Mouse (Mus musculus) C2C12 (cell line): ENCODE data around the gene Snx4.

ENCODE experiments used
- CEBPB ChIP-seq: IDR thresholded peaks from one replicate; pipeline ENCODE4 v1.6.1; 2011; ENCODE audit warnings: low read depth, mild to moderate bottlenecking, control low read depth, moderate library complexity
- CTCF ChIP-seq: IDR thresholded peaks from one replicate; pipeline ENCODE4 v1.5.1; 2011; ENCODE audit not compliant: control insufficient read depth, insufficient read depth, insufficient read length
- FOSL1 ChIP-seq: IDR thresholded peaks from one replicate; pipeline ENCODE4 v1.8.0; 2011; ENCODE audit warnings: mild to moderate bottlenecking, low read length; ENCODE audit not compliant: poor library complexity, insufficient read depth, severe bottlenecking
- MAX ChIP-seq: IDR thresholded peaks from one replicate; pipeline ENCODE4 v1.6.1; 2011; ENCODE audit warnings: mild to moderate bottlenecking, control low read depth
- MYOG ChIP-seq: IDR thresholded peaks from one replicate; pipeline ENCODE4 v1.6.1; 2011; ENCODE audit not compliant: control insufficient read depth, insufficient read length; ENCODE audit errors: extremely low read depth

- TF ChIP-seq CTCF (no peak), FOSL1 (no peak), MAX (no peak), CEBPB (no peak), MYOG (no peak)
Measured at GRCm38 (mm10) chr16:33271824-33272223, 20.6 kb downstream of the Snx4 start.
